Mouse (Mus musculus) lung, postnatal 0 days (tissue): ENCODE data around the gene Cab39l. TPM values are rescaled to one million over a fixed set of nuclear protein-coding genes. Genes with fewer than 3 reads are reported as not detected.
A peak's percentile ranks its signal among the peaks of the same experiment; 100 is the strongest.

Source experiments
- ATAC-seq: fragments of 200-750 bp; cut with Nextera tagmentation; 2 replicates; pipeline ENCODE4 v1.8.0; 2017; ENCODE audit warnings: moderate library complexity
- DNase-seq: peaks from one replicate; pipeline ENCODE4 v3.0.0-alpha.2; 2016; ENCODE audit warnings: low spot score
- H3K27ac ChIP-seq: fragments of 300-500 bp; sonication (generic); 2 replicates; pipeline ENCODE4 v1.5.1; 2014; ENCODE audit warnings: antibody characterized with exemption, mild to moderate bottlenecking, low read length, mixed read lengths
- H3K27me3 ChIP-seq: fragments of 300-500 bp; sonication (generic); replicated peaks from 2 replicates; pipeline ENCODE4 v1.6.1; 2014; ENCODE audit warnings: low read length, mixed read lengths; ENCODE audit not compliant: insufficient read depth
- H3K36me3 ChIP-seq: fragments of 300-500 bp; sonication (generic); 2 replicates; pipeline ENCODE4 v1.6.1; 2014; ENCODE audit warnings: low read length, mixed read lengths; ENCODE audit not compliant: insufficient read depth
- H3K4me1 ChIP-seq: fragments of 300-500 bp; sonication (generic); 2 replicates; pipeline ENCODE4 v1.6.1; 2014; ENCODE audit warnings: antibody characterized with exemption, low read depth, low read length, mixed read lengths; ENCODE audit not compliant: insufficient read depth
- H3K4me2 ChIP-seq: fragments of 300-500 bp; sonication (generic); replicated peaks from 2 replicates; pipeline ENCODE4 v1.6.1; 2014; ENCODE audit warnings: low read depth, mild to moderate bottlenecking, low read length, moderate library complexity, mixed read lengths
- H3K4me3 ChIP-seq: fragments of 300-500 bp; sonication (generic); 2 replicates; pipeline ENCODE4 v1.5.1; 2014; ENCODE audit warnings: low read depth, low read length
- H3K9ac ChIP-seq: fragments of 300-500 bp; sonication (generic); replicated peaks from 2 replicates; pipeline ENCODE4 v1.6.1; 2014; ENCODE audit warnings: low read depth, mild to moderate bottlenecking
- H3K9me3 ChIP-seq: fragments of 300-500 bp; sonication (generic); 2 replicates; pipeline ENCODE4 v1.6.1; 2016; ENCODE audit warnings: low read length, mixed read lengths
- CTCF ChIP-seq: IDR thresholded peaks from 2 replicates; pipeline ENCODE4 v1.5.1; 2016; ENCODE audit warnings: antibody characterized with exemption, mild to moderate bottlenecking
- EP300 ChIP-seq: IDR thresholded peaks from 2 replicates; pipeline ENCODE4 v1.6.1; 2016; ENCODE audit warnings: antibody characterized with exemption, mild to moderate bottlenecking, control low read depth
- WGBS: fragments of 180-500 bp; shearing (Covaris S2); extraction: QIAGEN DNeasy Blood & Tissue Kit; methylation state at CpG from one replicate; pipeline ENCODE4 v1.1.7; 2014; 5-methylcytosine and 5-hydroxymethylcytosine counted together
- polyA plus RNA-seq: library from polyadenylated mRNA; unstranded; fragments of >200 nt; fragmentation: Nextera tagmentation; extraction: Ambion mirVana; gene quantifications from 2 replicates; pipeline ENCODE4 v1.2.1, GENCODE M21; 2015

Gene Cab39l
- polyA plus RNA-seq, 1 experiment from 2014 or later = 27.2 TPM

GRCm38 (mm10) chr14:59445421-59445820, 4.6 kb downstream of the Cab39l start:
- TF ChIP-seq CTCF (no peak), EP300 (no peak)
- Histone ChIP-seq H3K4me1 (no peaks in the 10 kb centered on the region), H3K9ac (no peak overlapping the region), H3K4me3 (no peak overlapping the region), H3K27me3 (no peaks in the 10 kb centered on the region), H3K27ac (no peak overlapping the region), H3K9me3 (no peaks in the 10 kb centered on the region), H3K36me3 (no peaks in the 10 kb centered on the region), H3K4me2 (no peak overlapping the region)
- no peak for DNase-seq
- 86% methylated on average over 1 of the region's 1 CpGs for WGBS
- ATAC-seq = no peak

DNA sequence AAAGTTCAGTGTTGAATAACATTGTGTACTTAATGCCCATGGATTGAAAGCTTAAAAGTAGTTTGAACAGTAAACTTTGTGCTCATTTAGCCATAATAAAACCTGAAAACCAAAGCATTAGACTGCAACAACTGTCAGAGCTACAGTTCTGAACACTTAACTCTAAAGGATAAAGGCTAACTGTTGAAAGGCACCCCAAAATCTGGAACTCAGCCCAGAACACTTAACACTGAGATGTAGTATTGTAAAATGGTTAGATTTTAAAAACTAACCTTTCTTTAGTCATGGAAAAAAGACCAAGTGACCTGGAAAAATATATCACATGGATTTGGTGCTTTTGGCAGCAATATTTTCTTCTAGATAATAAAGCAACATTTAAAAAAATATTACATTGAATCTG, 7.2 kb downstream of the Cab39l start:
- peak; percentile 57 for DNase-seq

GRCm38 (mm10) chr14:59466503-59466902, 25.7 kb downstream of the Cab39l start:
- Histone ChIP-seq H3K27ac (no peak overlapping the region), H3K36me3 (no peaks in the 10 kb centered on the region), H3K9me3 (no peaks in the 10 kb centered on the region), H3K4me1 (no peaks in the 10 kb centered on the region), H3K4me2 (no peak overlapping the region), H3K4me3 (no peak overlapping the region), H3K9ac (no peak overlapping the region), H3K27me3 (no peaks in the 10 kb centered on the region)
- 91% methylated on average over 2 of the region's 2 CpGs for WGBS
- no peak for DNase-seq
- no peak for TF ChIP-seq CTCF
- no peak for TF ChIP-seq EP300
- ATAC-seq = no peak

More for the DNA sequence above, 7.2 kb downstream of the Cab39l start:
- no peaks in the 10 kb centered on the region for H3K9me3 ChIP-seq
- ATAC-seq = no peak
- no peak overlapping the region for H3K4me2 ChIP-seq
- no peak overlapping the region for H3K27ac ChIP-seq
- H3K9ac ChIP-seq = no peak overlapping the region
- no peaks in the 10 kb centered on the region for H3K36me3 ChIP-seq
- H3K4me3 ChIP-seq = no peak overlapping the region
- no peaks in the 10 kb centered on the region for H3K4me1 ChIP-seq
- no peaks in the 10 kb centered on the region for H3K27me3 ChIP-seq
- TF ChIP-seq CTCF = no peak
- TF ChIP-seq EP300 = no peak

DNA sequence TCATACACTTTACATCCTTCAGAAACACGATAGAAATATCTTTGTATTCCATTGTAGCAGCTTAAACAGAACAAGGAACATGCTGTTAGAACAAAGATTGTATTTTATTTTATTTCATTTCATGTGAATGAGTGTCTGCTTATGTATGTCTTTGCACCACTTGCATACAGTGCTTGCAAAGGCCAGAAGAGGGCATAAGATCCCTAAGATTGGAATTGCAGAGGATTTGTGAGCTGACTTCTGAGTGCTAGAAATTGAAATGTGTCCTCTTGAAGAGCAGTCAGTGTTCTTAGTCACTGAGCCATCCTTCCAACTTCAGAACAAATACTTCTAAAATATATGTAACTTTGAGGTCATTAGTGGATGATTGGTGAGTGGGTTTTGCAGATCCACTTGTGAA, 27.0 kb downstream of the Cab39l start:
- no peak for TF ChIP-seq EP300
- TF ChIP-seq CTCF = peak; percentile 80
- DNase-seq (peak; percentile 70), ATAC-seq (no peak)
- 42% methylated on average over 1 of the region's 1 CpGs for WGBS
- Histone ChIP-seq H3K4me2 (no peak overlapping the region), H3K4me1 (no peaks in the 10 kb centered on the region), H3K4me3 (no peak overlapping the region), H3K27me3 (no peaks in the 10 kb centered on the region), H3K27ac (no peak overlapping the region), H3K9me3 (no peaks in the 10 kb centered on the region), H3K9ac (no peak overlapping the region), H3K36me3 (no peaks in the 10 kb centered on the region)

GRCm38 (mm10) chr14:59470781-59471180, 30.0 kb downstream of the Cab39l start:
- no peak for TF ChIP-seq CTCF
- TF ChIP-seq EP300 = no peak
- 74% methylated on average over 1 of the region's 1 CpGs for WGBS
- H3K27ac ChIP-seq = no peak overlapping the region
- ATAC-seq = 0 out of 2 replicates have a peak, but pooled peaks have one; percentile 16
- H3K27me3 ChIP-seq = no peaks in the 10 kb centered on the region
- H3K4me3 ChIP-seq = no peak overlapping the region
- no peaks in the 10 kb centered on the region for H3K9me3 ChIP-seq
- no peak overlapping the region for H3K4me2 ChIP-seq
- H3K9ac ChIP-seq = no peak overlapping the region
- no peaks in the 10 kb centered on the region for H3K4me1 ChIP-seq
- H3K36me3 ChIP-seq = no peaks in the 10 kb centered on the region
- DNase-seq = peak; percentile 38

DNA sequence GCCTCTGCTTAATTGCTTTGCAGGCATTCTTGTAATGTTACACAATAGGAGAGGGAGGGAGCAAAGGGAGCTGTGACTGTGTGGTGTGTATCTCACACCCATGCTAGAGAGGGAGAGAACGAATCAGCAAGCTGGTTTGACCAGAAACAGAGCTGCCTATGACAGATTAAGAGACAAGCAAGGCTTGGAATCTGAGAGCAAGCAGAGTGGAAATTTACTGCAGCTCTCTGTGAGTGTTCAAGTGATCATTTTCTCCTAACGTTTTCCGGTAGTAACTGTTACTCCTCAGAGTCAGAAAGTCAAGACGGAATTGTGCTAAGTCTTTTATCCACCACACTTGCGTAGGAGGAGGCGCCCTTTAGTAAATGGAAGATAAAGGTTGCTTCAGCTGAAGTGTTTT, 37.9 kb downstream of the Cab39l start:
- H3K4me1 ChIP-seq = no peaks in the 10 kb centered on the region
- peak overlapping the region; percentile 64 for H3K27ac ChIP-seq
- DNase-seq = peak; percentile 76
- no peaks in the 10 kb centered on the region for H3K9me3 ChIP-seq
- H3K4me3 ChIP-seq = peak overlapping the region; percentile 24; the same call in 1 of the 2 replicates
- peak overlapping the region; percentile 34; the same call in 1 of the 2 replicates for H3K4me2 ChIP-seq
- ATAC-seq = peak; percentile 84
- 37% methylated on average over 6 of the region's 6 CpGs for WGBS
- H3K9ac ChIP-seq = peak overlapping the region; percentile 29; the same call in 1 of the 2 replicates
- H3K36me3 ChIP-seq = no peaks in the 10 kb centered on the region
- TF ChIP-seq EP300 (no peak), CTCF (no peak)
- H3K27me3 ChIP-seq = no peaks in the 10 kb centered on the region

GRCm38 (mm10) chr14:59485247-59485810, 44.6 kb downstream of the Cab39l start:
- TF ChIP-seq EP300 (peak; percentile 61), CTCF (no peak)
- Histone ChIP-seq H3K4me2 (0 out of 2 replicates have a peak overlapping the region, but pooled peaks have one; percentile 8), H3K9me3 (no peaks in the 10 kb centered on the region), H3K27ac (no peak overlapping the region; the same call in 1 of the 2 replicates), H3K4me1 (no peaks in the 10 kb centered on the region), H3K9ac (no peak overlapping the region), H3K4me3 (no peak overlapping the region), H3K27me3 (no peaks in the 10 kb centered on the region), H3K36me3 (no peaks in the 10 kb centered on the region)
- peak; percentile 49; the same call in 1 of the 2 replicates for ATAC-seq
- 66% methylated on average over 4 of the region's 4 CpGs for WGBS
- peak; percentile 58 for DNase-seq
